Mouse (Mus musculus) intestine, embryonic 16.5 days (tissue): Measurements from ENCODE around the gene Crtc1. TPM values are rescaled to one million over a fixed set of nuclear protein-coding genes. Genes with fewer than 3 reads are reported as not detected.

ENCODE experiments used
- ATAC-seq: fragments of 200-750 bp; cut with Nextera tagmentation; 2 replicates; pipeline ENCODE4 v1.8.0; 2017; ENCODE audit warnings: moderate TSS enrichment, moderate library complexity
- H3K27ac ChIP-seq: fragments of 300-500 bp; sonication (generic); 2 replicates; pipeline ENCODE4 v1.5.1; 2014; ENCODE audit warnings: mild to moderate bottlenecking, low read length
- H3K27me3 ChIP-seq: fragments of 300-500 bp; sonication (generic); replicated peaks from 2 replicates; pipeline ENCODE4 v1.6.1; 2014; ENCODE audit warnings: low read length, control low read depth, mixed read lengths; ENCODE audit not compliant: control insufficient read depth, insufficient read depth
- H3K36me3 ChIP-seq: fragments of 300-500 bp; sonication (generic); 2 replicates; pipeline ENCODE4 v1.6.1; 2014; ENCODE audit warnings: low read length, control low read depth; ENCODE audit not compliant: control insufficient read depth, insufficient read depth
- H3K4me1 ChIP-seq: fragments of 300-500 bp; sonication (generic); 2 replicates; pipeline ENCODE4 v1.6.1; 2014; ENCODE audit warnings: low read length, control low read depth, mixed read lengths; ENCODE audit not compliant: control insufficient read depth, insufficient read depth
- H3K4me2 ChIP-seq: fragments of 300-500 bp; sonication (generic); 2 replicates; pipeline ENCODE4 v1.6.1; 2014; ENCODE audit warnings: low read depth, low read length, control low read depth
- H3K4me3 ChIP-seq: fragments of 300-500 bp; sonication (generic); 2 replicates; pipeline ENCODE4 v1.5.1; 2014; ENCODE audit warnings: mild to moderate bottlenecking, low read length
- H3K9ac ChIP-seq: fragments of 300-500 bp; sonication (generic); 2 replicates; pipeline ENCODE4 v1.6.1; 2014; ENCODE audit warnings: low read depth, low read length
- H3K9me3 ChIP-seq: fragments of 300-500 bp; sonication (generic); 2 replicates; pipeline ENCODE4 v1.6.1; 2016; ENCODE audit warnings: low read length, control low read depth; ENCODE audit not compliant: control insufficient read depth
- WGBS: fragments of 180-500 bp; shearing (Covaris S2); extraction: QIAGEN DNeasy Blood & Tissue Kit; methylation state at CpG from one replicate; pipeline ENCODE4 v1.1.7; 2014; 5-methylcytosine and 5-hydroxymethylcytosine counted together
- polyA plus RNA-seq: library from polyadenylated mRNA; unstranded; fragments of >200 nt; fragmentation: Nextera tagmentation; extraction: Ambion mirVana; gene quantifications from 2 replicates; pipeline ENCODE4 v1.2.1, GENCODE M21; 2015

Crtc1 gene
- polyA plus RNA-seq, 1 experiment from 2014 or later = 12.9 TPM

GRCm38 (mm10) chr8:70332878-70333202, 106.5 kb downstream of the Crtc1 start:
- no peaks in the 10 kb centered on the region for H3K27me3 ChIP-seq
- H3K4me3 ChIP-seq = no peak overlapping the region
- no peak for ATAC-seq
- no peak overlapping the region for H3K27ac ChIP-seq
- no peak overlapping the region for H3K9ac ChIP-seq
- no peak overlapping the region for H3K4me2 ChIP-seq
- H3K4me1 ChIP-seq = peaks cover 10% of the 10 kb centered on the region; the same call in 1 of the 2 replicates
- H3K9me3 ChIP-seq = no peaks in the 10 kb centered on the region
- 93% methylated on average over 6 of the region's 6 CpGs for WGBS
- H3K36me3 ChIP-seq = peaks cover 55% of the 10 kb centered on the region

Other genes with a start within 250 kb of the Crtc1 start
- 7.6 and 10.5 TPM in 2 replicates for gene Slc25a42, start 227.3 kb downstream of the Crtc1 start, polyA plus RNA-seq
- gene Sugp2, start 205.4 kb downstream of the Crtc1 start, polyA plus RNA-seq = 17.3 and 18.1 TPM in 2 replicates
- 25.1 and 29.0 TPM in 2 replicates for gene Armc6, start 205.1 kb downstream of the Crtc1 start, polyA plus RNA-seq
- 25.5 and 26.0 TPM in 2 replicates for gene Homer3, start 156.8 kb downstream of the Crtc1 start, polyA plus RNA-seq
- 44.2 and 48.4 TPM in 2 replicates for gene Ddx49, start 137.1 kb downstream of the Crtc1 start, polyA plus RNA-seq
- gene Cope, start 137.1 kb downstream of the Crtc1 start, polyA plus RNA-seq = 432 and 443 TPM in 2 replicates
- gene Cers1, start 123.8 kb downstream of the Crtc1 start, polyA plus RNA-seq = 2.1 and 3.2 TPM in 2 replicates
- gene Gdf1, start 109.8 kb downstream of the Crtc1 start, polyA plus RNA-seq = 0.53 and 0.78 TPM in 2 replicates
- gene Upf1, start 86.3 kb downstream of the Crtc1 start, polyA plus RNA-seq = 6.8 and 7.4 TPM in 2 replicates
- gene Comp, start 66.0 kb downstream of the Crtc1 start, polyA plus RNA-seq = 0.39 and 0.51 TPM in 2 replicates
- gene Klhl26, start 37.4 kb upstream of the Crtc1 start, polyA plus RNA-seq = 21.2 and 21.5 TPM in 2 replicates
- gene Tmem59l, start 47.8 kb upstream of the Crtc1 start, polyA plus RNA-seq = 2.9 and 3.3 TPM in 2 replicates
- gene Crlf1, start 53.6 kb upstream of the Crtc1 start, polyA plus RNA-seq = 1.6 and 1.7 TPM in 2 replicates
- 130 and 137 TPM in 2 replicates for gene Rex1bd, start 67.2 kb upstream of the Crtc1 start, polyA plus RNA-seq
- gene Uba52, start 71.2 kb upstream of the Crtc1 start, polyA plus RNA-seq = 991 TPM in 2 replicates
- 320 and 328 TPM in 2 replicates for gene Fkbp8, start 88.1 kb upstream of the Crtc1 start, polyA plus RNA-seq
- gene Kxd1, start 88.4 kb upstream of the Crtc1 start, polyA plus RNA-seq = 65.3 and 67.3 TPM in 2 replicates
- 16.6 and 17.7 TPM in 2 replicates for gene Ell, start 99.9 kb upstream of the Crtc1 start, polyA plus RNA-seq
- gene Isyna1, start 154.8 kb upstream of the Crtc1 start, polyA plus RNA-seq = 105 and 121 TPM in 2 replicates
- gene Ssbp4, start 169.3 kb upstream of the Crtc1 start, polyA plus RNA-seq = 63.2 and 73.9 TPM in 2 replicates
- gene Lrrc25, start 176.6 kb upstream of the Crtc1 start, polyA plus RNA-seq = 2.9 and 3.0 TPM in 2 replicates
- gene Gdf15, start 192.9 kb upstream of the Crtc1 start, polyA plus RNA-seq = 3.6 and 3.7 TPM in 2 replicates
- gene Pgpep1, start 220.8 kb upstream of the Crtc1 start, polyA plus RNA-seq = 88.3 and 101 TPM in 2 replicates
- gene Lsm4, start 233.7 kb upstream of the Crtc1 start, polyA plus RNA-seq = 228 and 246 TPM in 2 replicates